Mouse (Mus musculus) thymus, adult 2 months (tissue): ENCODE measurements around the gene Zfp563.

Experiments
- CTCF ChIP-seq: fragments of 200-500 bp; IDR thresholded peaks from 2 replicates; pipeline ENCODE4 v1.5.1; 2012; ENCODE audit warnings: mild to moderate bottlenecking, control low read depth, low read length, moderate library complexity, borderline replicate concordance; ENCODE audit not compliant: control insufficient read depth, poor library complexity, insufficient read depth; ENCODE audit errors: extremely low read depth
- POLR2A ChIP-seq: fragments of 200-500 bp; IDR thresholded peaks from 2 replicates; pipeline ENCODE4 v1.6.1; 2012; ENCODE audit warnings: mild to moderate bottlenecking, low read length, control low read depth, moderate library complexity; ENCODE audit not compliant: control insufficient read depth, poor library complexity, insufficient read depth; ENCODE audit errors: extremely low read depth

- TF ChIP-seq POLR2A (no peak), CTCF (no peak)
These were observed 37.1 kb downstream of the Zfp563 start for GRCm38 (mm10) chr17:33126257-33126656.
